Mouse (Mus musculus): Measurements from ENCODE around the gene Odf3l1. TPM values are rescaled to one million over a fixed set of nuclear protein-coding genes. Genes with fewer than 3 reads are reported as not detected.

Gene Odf3l1
- total RNA-seq, 2 experiments from 2014 or later = 0.67 TPM; not detected in 1

- no peak for DNase-seq
Observed at GRCm38 (mm10) chr9:56881539-56882082, 17.1 kb upstream of the Odf3l1 start.

- peak; percentile 14 for DNase-seq
Observed at GRCm38 (mm10) chr9:56880790-56881189, 16.3 kb upstream of the Odf3l1 start.

GRCm38 (mm10) chr9:56877284-56877683 is 12.8 kb upstream of the Odf3l1 start:
- no peak for DNase-seq

GRCm38 (mm10) chr9:56876784-56877183 is 12.3 kb upstream of the Odf3l1 start:
- DNase-seq = peak; percentile 62

GRCm38 (mm10) chr9:56873097-56873496 is 8.6 kb upstream of the Odf3l1 start:
- no peak for DNase-seq

GRCm38 (mm10) chr9:56872105-56872903 is 7.8 kb upstream of the Odf3l1 start:
- no peak for DNase-seq

- peak; percentile 74 for DNase-seq
Observed at GRCm38 (mm10) chr9:56871191-56871590, 6.7 kb upstream of the Odf3l1 start.

GRCm38 (mm10) chr9:56870778-56871177 is 6.3 kb upstream of the Odf3l1 start:
- DNase-seq = no peak

GRCm38 (mm10) chr9:56869552-56869951 is 5.1 kb upstream of the Odf3l1 start:
- DNase-seq = no peak

- peak; percentile 62 for DNase-seq
Observed at GRCm38 (mm10) chr9:56868292-56868691, 3.8 kb upstream of the Odf3l1 start.

GRCm38 (mm10) chr9:56866430-56866829 is 2.0 kb upstream of the Odf3l1 start:
- DNase-seq = no peak

GRCm38 (mm10) chr9:56865673-56866400 is 1.4 kb upstream of the Odf3l1 start:
- DNase-seq = no peak

GRCm38 (mm10) chr9:56864832-56865231 is 353 bp upstream of the Odf3l1 start, which contains the start of gene Cspg4:
Gene Cspg4 (plus strand): TSS chr9:56865033.
- DNase-seq = peak; percentile 79

GRCm38 (mm10) chr9:56862863-56863262 is 1.6 kb downstream of the Odf3l1 start:
- DNase-seq = no peak

- no peak for DNase-seq
Observed at GRCm38 (mm10) chr9:56860486-56861269, 3.8 kb downstream of the Odf3l1 start.

GRCm38 (mm10) chr9:56860035-56860434 is 4.4 kb downstream of the Odf3l1 start:
- no peak for DNase-seq

GRCm38 (mm10) chr9:56857463-56857862 is 7.0 kb downstream of the Odf3l1 start:
- no peak for DNase-seq

GRCm38 (mm10) chr9:56851778-56852177 is 12.7 kb downstream of the Odf3l1 start:
- DNase-seq = peak; percentile 62

GRCm38 (mm10) chr9:56850905-56851252 is 13.6 kb downstream of the Odf3l1 start:
- DNase-seq = no peak

- no peak for DNase-seq
Observed at GRCm38 (mm10) chr9:56850128-56850904, 14.2 kb downstream of the Odf3l1 start.

- peak; percentile 45 for DNase-seq
Observed at GRCm38 (mm10) chr9:56847523-56847922, 17.0 kb downstream of the Odf3l1 start.

- no peak for DNase-seq
Observed at GRCm38 (mm10) chr9:56844644-56845043, 19.8 kb downstream of the Odf3l1 start.

Measured in gastrocnemius, postnatal 25 days (tissue).